Mouse (Mus musculus): Measurements from ENCODE around the gene Psmd13.

- TF ChIP-seq POLR2A (IDR thresholded peaks at IDR 0.05; ENCODE audit: insufficient read depth, low read length) (no peak), CTCF (IDR thresholded peaks at IDR 0.05; ENCODE audit: low read depth, low read length) (no peak), EP300 (IDR thresholded peaks at IDR 0.05; ENCODE audit: insufficient read depth, low read depth, low read length) (no peak)
Observed at GRCm38 (mm10) chr7:140945247-140945646, 63.5 kb downstream of the Psmd13 start.
